Mouse (Mus musculus) embryonic fibroblast, embryonic 13.5 days (primary cell): ENCODE measurements around the gene Trim33.

Experiments
- CTCF ChIP-seq: IDR thresholded peaks from 2 replicates; pipeline ENCODE4 v1.5.1; 2011; ENCODE audit warnings: mild to moderate bottlenecking, control low read depth, low read length, moderate library complexity, borderline replicate concordance; ENCODE audit not compliant: insufficient read depth
- POLR2A ChIP-seq: IDR thresholded peaks from 2 replicates; pipeline ENCODE4 v1.6.1; 2011; ENCODE audit warnings: low read depth, mild to moderate bottlenecking, control low read depth, low read length, moderate library complexity

GRCm38 (mm10) chr3:103246627-103247260 lies 32.3 kb upstream of the Trim33 start:
- TF ChIP-seq CTCF (no peak), POLR2A (no peak)
